Mouse (Mus musculus): ENCODE results near the gene Mtr. TPM values are rescaled to one million over a fixed set of nuclear protein-coding genes. Genes with fewer than 3 reads are reported as not detected.
A peak's percentile ranks its signal among the peaks of the same experiment; 100 is the strongest.
"Not testable (repeated sequence)": the region's sequence is repeated elsewhere in the genome, so short reads cannot be mapped to it uniquely, and the experiment has no call there.

Gene Mtr
- total RNA-seq, 2 experiments from 2014 or later, result 35.7 to 36.0 TPM

DNA sequence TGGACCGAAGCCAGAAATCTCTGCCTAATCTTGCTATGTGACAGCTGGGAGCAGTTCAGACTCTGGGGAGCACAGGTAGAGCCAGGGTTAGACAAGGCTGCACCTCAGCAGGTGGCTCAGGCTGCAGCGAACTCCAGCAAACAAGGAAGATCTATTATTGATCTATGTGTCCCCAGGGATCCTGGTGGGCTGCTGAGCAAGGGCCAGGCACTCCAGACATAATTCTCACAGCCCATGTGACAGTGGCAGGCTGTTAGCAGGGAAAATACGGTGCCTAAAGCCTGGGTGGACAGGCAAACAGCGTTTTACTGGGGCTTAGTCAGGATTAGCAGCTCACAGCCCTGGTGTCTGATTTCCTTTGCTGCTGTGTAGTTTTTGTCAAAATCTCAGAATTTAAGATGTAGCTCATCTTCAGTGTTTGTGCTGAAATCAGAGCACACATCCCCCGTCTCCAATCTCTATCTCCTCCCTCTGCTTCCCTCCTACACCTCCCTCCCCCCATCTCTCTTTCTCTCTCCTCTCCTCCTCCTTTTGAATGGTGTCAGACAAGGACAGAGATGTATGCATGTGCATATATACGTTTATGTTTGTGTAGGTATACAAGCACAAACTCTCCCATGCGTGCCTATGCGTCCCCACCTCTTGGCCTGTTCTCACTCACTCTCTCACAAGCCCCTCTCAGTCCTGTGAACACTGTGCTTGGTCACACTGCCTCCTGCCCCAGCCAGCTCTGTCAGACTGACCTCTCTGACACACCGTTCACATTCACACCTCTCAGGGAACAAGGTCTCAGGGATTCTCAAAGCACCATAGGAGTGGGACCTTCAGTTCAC lies 98.4 kb downstream of the Mtr start:
- peak; percentile 19 for DNase-seq

DNA sequence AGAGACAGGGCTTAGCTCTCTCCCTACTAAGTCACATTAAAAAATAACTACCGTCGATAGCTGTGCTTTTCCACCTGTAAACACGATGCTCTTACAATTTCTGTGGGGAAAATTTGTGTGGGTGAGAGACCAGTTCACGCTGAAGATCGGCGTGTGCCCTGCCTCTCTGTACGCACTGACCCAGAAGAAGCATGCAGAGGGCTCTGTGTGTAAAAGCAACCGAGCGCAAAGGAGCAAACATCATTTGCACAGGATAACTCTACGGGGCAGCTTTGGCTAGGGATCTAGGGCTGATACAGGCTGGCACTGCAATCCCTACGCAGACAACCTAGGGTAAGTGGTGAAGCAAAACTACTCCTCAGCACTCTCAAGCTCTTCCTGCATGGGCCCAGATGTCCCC lies 104.0 kb downstream of the Mtr start:
- no peak for DNase-seq

DNA sequence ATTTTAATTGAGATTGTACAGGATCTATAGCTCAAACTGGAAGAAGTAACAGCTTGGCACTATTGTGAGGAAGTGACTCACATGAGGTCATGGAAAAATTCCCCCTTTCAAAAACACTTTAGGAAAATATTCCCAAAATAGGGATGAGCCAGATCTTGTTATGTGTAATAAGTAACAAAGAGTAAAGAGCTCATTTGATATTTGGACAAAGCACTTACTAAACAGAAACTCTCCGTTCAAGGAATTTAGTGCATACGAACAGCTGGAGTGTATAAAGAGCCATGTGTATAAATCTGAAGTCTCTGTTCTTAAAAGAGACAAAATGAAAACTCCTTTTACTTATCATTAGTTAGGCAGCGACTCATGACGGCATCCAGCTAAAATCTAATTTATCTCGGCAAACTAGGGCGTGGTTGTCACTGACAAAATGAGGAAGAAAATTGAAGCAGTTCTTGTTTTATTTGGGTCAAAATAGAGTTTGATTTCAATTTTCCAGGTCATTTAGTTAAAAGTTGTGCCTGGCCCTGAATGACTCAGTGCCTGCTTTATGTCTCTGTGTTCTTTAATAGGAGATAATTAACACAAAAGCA lies 110.9 kb downstream of the Mtr start:
- no peak for DNase-seq

DNA sequence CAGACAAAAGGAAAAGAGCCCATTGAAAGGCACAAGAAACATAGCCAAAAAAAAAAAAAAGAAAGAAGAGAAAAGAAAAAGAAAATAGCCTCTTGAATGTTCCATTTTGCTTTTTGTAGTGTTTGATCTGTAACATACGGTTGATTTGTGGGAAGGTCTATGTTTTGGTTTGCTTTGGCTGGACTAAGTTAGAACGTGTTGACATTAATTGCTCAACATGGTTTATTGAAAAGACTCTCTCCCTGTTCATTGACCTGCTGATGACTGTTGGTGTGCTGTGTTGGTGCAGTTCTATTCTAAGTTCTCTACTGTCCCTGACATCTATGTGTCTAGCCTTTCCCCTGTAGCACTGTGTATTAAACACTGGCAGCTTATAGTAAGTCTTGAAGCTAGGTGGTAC lies 111.5 kb downstream of the Mtr start:
- no peak for DNase-seq

DNA sequence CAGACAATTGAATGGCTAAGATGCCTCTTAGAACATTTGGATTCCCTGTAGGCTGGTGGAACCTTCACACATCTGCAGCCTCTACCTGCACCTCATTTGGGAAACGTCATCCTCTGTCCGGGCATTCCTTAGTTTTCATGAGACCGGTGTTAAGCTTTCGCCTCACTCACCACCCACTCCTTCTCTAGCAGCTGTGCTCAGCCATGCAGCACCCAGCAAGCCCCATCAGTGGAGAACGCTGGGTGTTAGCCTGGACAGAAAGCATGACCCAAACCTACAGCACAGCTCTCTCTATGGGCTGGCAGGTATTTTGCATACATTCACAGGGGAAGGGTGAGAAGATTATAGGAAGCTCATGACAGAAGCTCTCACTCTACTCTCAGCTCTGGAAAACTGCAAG lies 114.6 kb downstream of the Mtr start:
- DNase-seq, result no peak

DNA sequence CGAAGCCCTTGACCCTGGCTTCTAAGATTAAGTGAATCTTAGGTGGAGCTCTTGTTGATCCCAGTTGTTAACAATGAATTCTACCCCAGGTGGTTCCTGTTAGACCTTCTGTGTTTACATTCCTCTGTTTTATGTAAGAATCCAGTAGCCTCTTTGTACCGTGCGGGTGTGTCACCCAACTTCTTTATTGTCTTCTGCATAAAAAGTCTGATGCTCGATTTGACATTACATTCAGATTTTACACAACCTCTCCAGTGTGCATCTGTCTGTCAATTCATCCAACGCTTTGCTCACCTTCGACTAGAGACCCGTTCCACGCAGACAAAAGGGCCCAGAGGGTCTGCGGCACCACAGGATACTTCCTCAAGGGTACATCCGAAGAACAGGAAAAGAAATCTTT lies 121.5 kb downstream of the Mtr start:
- not testable (repeated sequence) for DNase-seq

DNA sequence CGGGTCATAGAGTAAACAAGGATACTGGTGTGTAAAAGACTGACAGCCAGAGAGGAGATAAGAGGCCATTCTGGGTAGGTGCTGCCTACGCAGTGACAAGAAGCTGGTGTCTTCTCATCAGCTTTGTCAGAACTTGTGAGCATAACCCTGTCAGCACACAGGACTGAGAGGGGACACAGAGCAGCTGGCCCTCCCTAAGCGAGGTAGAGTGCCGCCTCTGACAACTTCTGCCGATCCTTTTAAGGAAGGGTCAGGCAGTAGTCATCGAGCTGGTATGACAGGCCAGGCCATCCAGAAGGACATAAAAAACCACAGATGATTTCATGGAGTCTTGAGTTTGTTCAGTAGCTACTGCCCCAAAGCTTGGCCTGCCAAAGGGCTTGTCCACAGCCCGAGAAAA lies 124.4 kb downstream of the Mtr start:
- DNase-seq, result peak; percentile 82

Other genes starting within 250 kb of the Mtr start
- 100 to 1,000 TPM; 710 to 754 TPM for gene Ryr2, start 151.2 kb downstream of the Mtr start, total RNA-seq (2021)
- 1,000 to 10,000 TPM; 2,111 to 2,171 TPM for gene Actn2, start 82.6 kb upstream of the Mtr start, total RNA-seq (2021)
- 10 to 100 TPM; 19.8 to 20.4 TPM for gene Heatr1, start 136.9 kb upstream of the Mtr start, total RNA-seq (2021)
- 10 to 100 TPM; 28.0 to 32.3 TPM for gene Lgals8, start 206.8 kb upstream of the Mtr start, total RNA-seq (2021)

Measured in heart, postnatal 4 days (tissue).